9 mouse cellular contexts compared by ENCODE assay signal in the genomic region with DNA sequence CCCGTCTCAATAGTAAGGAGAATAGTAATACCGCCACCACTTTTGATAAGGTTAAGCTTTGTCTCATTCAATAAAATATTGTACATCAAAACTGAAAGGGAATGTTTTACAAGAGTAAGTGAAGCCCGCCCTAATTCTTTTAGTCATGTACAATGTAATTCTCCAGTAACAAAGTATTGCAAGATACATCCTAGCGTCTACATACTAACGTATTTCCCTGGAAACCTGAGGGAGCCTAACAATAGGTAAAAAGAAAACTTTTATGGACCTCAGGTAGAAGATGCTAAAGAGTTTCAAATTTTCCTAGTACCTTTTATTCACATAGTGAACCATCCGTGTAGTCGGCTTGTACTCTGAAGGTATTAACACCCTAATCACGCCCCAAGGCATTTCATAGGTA. TPM values are rescaled to one million over a fixed set of nuclear protein-coding genes. Genes with fewer than 3 reads are reported as not detected.
A peak's percentile ranks its signal among the peaks of the same experiment; 100 is the strongest.
DNase-seq lines count a peak whose midpoint lies in the region; ATAC-seq and TF ChIP-seq lines count a peak whose summit lies in the region.
"Had no signal": no experiment of that assay in that cellular context is flagged by ENCODE, and none has a peak within 500 bp of the region (broad histone marks: within the 10 kb centered on the region; RNA-seq: fewer than 3 reads in every experiment).

No protein-coding gene starts in this region.

- WGBS in forebrain, postnatal 0 days, result 28% methylated on average over 8 of the region's 8 CpGs
- 21% methylated on average over 8 of the region's 8 CpGs for WGBS in midbrain, embryonic 10.5 days

- TF ChIP-seq CTCF in forebrain, postnatal 0 days (IDR thresholded peaks at IDR 0.05; ENCODE audit: low read depth), result no peak

- peak; percentile 27 for DNase-seq in kidney, adult 9 months
- DNase-seq in kidney, postnatal 10 days, result no peak
- peak; percentile 20 for DNase-seq in MEL-GATA-1-ER (ENCODE audit: extremely low read depth, low read depth)
- peak; percentile 2 for DNase-seq in forebrain, postnatal 0 days
- DNase-seq in midbrain, embryonic 10.5 days (ENCODE audit: low spot score), result no peak
- DNase-seq in thymus, postnatal 36 days, result no peak
- no peak for DNase-seq in frontal cortex, adult 2 months (ENCODE audit: extremely low spot score in 1 of 2, low spot score in 1 of 2)
- no peak for DNase-seq in right cerebral cortex, postnatal 4 days
- DNase-seq: adrenal gland, adult 2 months had no signal

- H3K4me1 ChIP-seq in forebrain, postnatal 0 days (ENCODE audit: insufficient read depth), result no peaks in the 10 kb centered on the region
- peaks cover 19% of the 10 kb centered on the region for H3K4me1 ChIP-seq in midbrain, embryonic 10.5 days

- H3K27me3 ChIP-seq in forebrain, postnatal 0 days (ENCODE audit: insufficient read depth, low read length), result no peaks in the 10 kb centered on the region
- peaks cover 16% of the 10 kb centered on the region for H3K27me3 ChIP-seq in midbrain, embryonic 10.5 days (ENCODE audit: low read depth, poor library complexity, severe bottlenecking)

- no peak overlapping the region for H3K27ac ChIP-seq in forebrain, postnatal 0 days (ENCODE audit: low read depth, low read length)
- H3K27ac ChIP-seq in midbrain, embryonic 10.5 days (replicated peaks), result peak overlapping the region; percentile 13; the same call in 1 of the 2 replicates

- ATAC-seq in forebrain, postnatal 0 days, result no peak

- no peaks in the 10 kb centered on the region for H3K36me3 ChIP-seq in forebrain, postnatal 0 days (ENCODE audit: insufficient read depth)
- H3K36me3 ChIP-seq in midbrain, embryonic 10.5 days, result no peaks in the 10 kb centered on the region

- peak overlapping the region; percentile 68 for H3K9ac ChIP-seq in forebrain, postnatal 0 days

- peak overlapping the region; percentile 51 for H3K4me2 ChIP-seq in forebrain, postnatal 0 days (ENCODE audit: low read depth)

- peak overlapping the region; percentile 58 for H3K4me3 ChIP-seq in forebrain, postnatal 0 days (ENCODE audit: low read depth, low read length)
- peak overlapping the region; percentile 71 for H3K4me3 ChIP-seq in midbrain, embryonic 10.5 days

- H3K9me3 ChIP-seq in forebrain, postnatal 0 days (ENCODE audit: low read length), result no peaks in the 10 kb centered on the region
- no peaks in the 10 kb centered on the region; the same call in 1 of the 2 replicates for H3K9me3 ChIP-seq in midbrain, embryonic 10.5 days (replicated peaks)

RNA-seq across cellular contexts. Expression of a gene that starts 1.4 kb away (rescaled TPM):
- total RNA-seq in forebrain, postnatal 0 days (2014; rRNA removed), result 23.6 and 31.8 TPM in 2 replicates
- polyA plus RNA-seq in forebrain, postnatal 0 days (2015; fragmentation: Nextera tagmentation; extraction: Ambion mirVana), result 7.2 and 9.2 TPM in 2 replicates
- 10.6 and 12.4 TPM in 2 replicates for polyA plus RNA-seq in midbrain, embryonic 10.5 days (2016; fragmentation: Nextera tagmentation; extraction: Ambion mirVana)
- polyA plus RNA-seq in frontal cortex, adult 2 months (2012; rRNA removed), result 34.5 and 35.2 TPM in 2 replicates

Comparison
In these comparisons a context has a peak if more than half of its experiments do, and no peak if none do; other contexts are left out.
1. DNase-seq: peak in kidney, adult 9 months (single experiment), MEL-GATA-1-ER (single experiment) and forebrain, postnatal 0 days (single experiment); none in kidney, postnatal 10 days (single experiment), midbrain, embryonic 10.5 days (single experiment), thymus, postnatal 36 days (0 of 2), frontal cortex, adult 2 months (0 of 2) and right cerebral cortex, postnatal 4 days (single experiment).